Mouse (Mus musculus) left cerebral cortex, adult 2 months (tissue): Measurements from ENCODE around the gene AW209491. TPM values are rescaled to one million over a fixed set of nuclear protein-coding genes. Genes with fewer than 3 reads are reported as not detected.

ENCODE experiments used
- DNase-seq, 2 experiments: peaks; one replicate each; pipeline ENCODE4 v3.0.0; 2021 to 2022; ENCODE audit warnings: low spot score in 2 of 2, mixed read lengths in 1 of 2; ENCODE audit errors: extremely low spot score in 1 of 2
- H3K27ac ChIP-seq: fragments of 200-600 bp; 2 replicates; pipeline ENCODE4 v1.8.1; 2022
- H3K4me3 ChIP-seq: fragments of 200-600 bp; 2 replicates; pipeline ENCODE4 v1.8.1; 2022
- CTCF ChIP-seq: fragments of 200-600 bp; IDR thresholded peaks from 2 replicates; pipeline ENCODE4 v1.8.1; 2022; ENCODE audit warnings: antibody characterized with exemption, mild to moderate bottlenecking, moderate library complexity
- intact Hi-C: fragments of 180-260 bp; cut with DNase I; formaldehyde crosslinking; loops from one replicate; pipeline ENCODE4 v1.15.1; 2025
- total RNA-seq, 2 experiments: library from RNA; stranded (reverse); gene quantifications; 2 replicates each; pipeline ENCODE4 v1.2.3; 2021

Gene AW209491
- total RNA-seq, 2 experiments from 2014 or later, result 22.3 to 22.7 TPM

- Histone ChIP-seq H3K4me3 (no peak overlapping the region), H3K27ac (no peak overlapping the region)
- DNase-seq, result peak; percentile 27 to 35
- TF ChIP-seq CTCF, result peak; percentile 76
- intact Hi-C loops, result loop anchor here (1.0 to 2.0 kb wide), 2 partner anchors 1044 to 1089 kb away; no protein-coding TSS in a partner anchor
Measured at GRCm38 (mm10) chr13:14670342-14670741, 40.4 kb downstream of the AW209491 start.

Other genes starting within 250 kb of the AW209491 start
- 100 to 1,000 TPM; 140 to 146 TPM for gene Hecw1, start 106.9 kb upstream of the AW209491 start, total RNA-seq
- gene Mrpl32, start 17.0 kb upstream of the AW209491 start, total RNA-seq, result 10 to 100 TPM; 26.3 to 30.4 TPM
- gene Psma2, start 16.9 kb upstream of the AW209491 start, total RNA-seq, result 10 to 100 TPM; 54.0 to 55.7 TPM